Mouse (Mus musculus) heart, postnatal 14 days (tissue): ENCODE measurements around the gene Zfp14. TPM values are rescaled to one million over a fixed set of nuclear protein-coding genes. Genes with fewer than 3 reads are reported as not detected.

ENCODE experiments used
- DNase-seq, 2 experiments: peaks; one replicate each; pipeline ENCODE4 v3.0.0; 2021 to 2022
- intact Hi-C: fragments of 180-260 bp; cut with DNase I; formaldehyde crosslinking; loops from one replicate; pipeline ENCODE4 v1.15.1; 2025
- total RNA-seq, 2 experiments: library from RNA; stranded (reverse); gene quantifications; 2 replicates each; pipeline ENCODE4 v1.2.3; 2021

The Zfp14 gene
- total RNA-seq, 2 experiments from 2014 or later = 2.2 to 3.3 TPM

GRCm38 (mm10) chr7:30031379-30031778, 19.8 kb downstream of the Zfp14 start:
- DNase-seq = no peak
- intact Hi-C loops = no loop called here

GRCm38 (mm10) chr7:30030677-30031076, 20.5 kb downstream of the Zfp14 start:
- intact Hi-C loops = no loop called here

DNA sequence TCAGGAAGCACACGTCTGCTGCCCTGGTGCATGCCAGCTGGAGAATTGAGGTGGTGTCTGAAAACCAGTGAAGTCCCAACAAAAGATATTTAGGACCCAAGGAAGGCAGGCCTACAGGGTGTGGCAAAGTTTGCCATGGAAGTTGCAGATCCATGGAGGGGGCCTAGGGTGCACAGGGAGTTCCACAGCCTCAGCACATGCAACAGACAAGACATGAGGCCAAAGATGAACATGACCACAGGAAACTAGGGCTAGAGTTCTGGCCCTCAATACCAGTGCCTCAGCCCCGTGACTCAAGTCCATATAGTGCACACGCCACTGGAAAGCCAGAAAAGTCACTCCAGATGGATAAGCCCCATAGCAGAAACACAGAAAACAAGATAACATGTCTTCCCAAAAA, 22.6 kb downstream of the Zfp14 start:
- DNase-seq = no peak
- intact Hi-C loops = no loop called here

More at GRCm38 (mm10) chr7:30030677-30031076, 20.5 kb downstream of the Zfp14 start:
- no peak for DNase-seq

DNA sequence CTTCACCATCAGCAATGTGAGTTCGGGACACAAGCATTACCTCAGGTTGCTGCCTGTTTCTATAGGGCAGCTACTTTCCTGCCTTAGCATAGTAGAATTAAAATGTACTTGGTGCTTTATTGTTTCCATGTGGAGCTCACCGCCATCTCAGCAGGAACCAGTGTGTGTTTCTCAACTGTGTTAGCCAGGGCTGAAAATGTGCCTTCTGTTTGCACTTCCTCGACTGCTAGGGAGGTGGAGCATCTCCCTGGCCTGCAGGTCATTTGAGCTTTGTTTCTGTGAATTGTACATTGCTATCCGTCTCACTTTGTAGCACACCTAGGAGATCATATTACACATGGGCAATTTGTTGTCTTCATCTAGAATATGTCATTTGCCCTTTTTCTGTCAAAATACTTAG, 23.8 kb downstream of the Zfp14 start:
- intact Hi-C loops = no loop called here
- DNase-seq = no peak

DNA sequence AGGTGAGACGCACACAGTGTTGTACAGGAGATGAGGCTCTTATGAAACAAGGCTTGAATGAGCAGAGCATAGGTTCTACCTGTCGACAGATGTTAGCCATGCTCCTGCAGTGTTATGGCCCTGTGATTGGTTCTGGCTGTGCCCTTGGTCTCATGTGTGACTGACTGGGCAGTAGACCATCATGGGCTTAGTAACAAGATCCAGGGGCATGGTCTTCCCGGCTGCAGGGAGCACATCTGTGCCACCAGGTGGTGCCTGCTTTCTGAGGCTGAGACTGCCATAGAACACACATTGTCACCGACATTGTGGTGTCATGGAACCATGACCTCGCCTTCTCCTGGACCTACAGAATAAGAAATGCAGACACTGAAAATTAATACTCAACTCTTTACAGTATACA, 25.8 kb downstream of the Zfp14 start:
- intact Hi-C loops = no loop called here

GRCm38 (mm10) chr7:30023800-30024199, 27.4 kb downstream of the Zfp14 start:
- intact Hi-C loops = no loop called here
- DNase-seq = no peak

More for the DNA sequence above, 25.8 kb downstream of the Zfp14 start:
- no peak for DNase-seq

GRCm38 (mm10) chr7:30023324-30023723, 27.9 kb downstream of the Zfp14 start:
- DNase-seq = no peak
- intact Hi-C loops = no loop called here

GRCm38 (mm10) chr7:30019543-30019942, 31.6 kb downstream of the Zfp14 start:
- intact Hi-C loops = no loop called here

DNA sequence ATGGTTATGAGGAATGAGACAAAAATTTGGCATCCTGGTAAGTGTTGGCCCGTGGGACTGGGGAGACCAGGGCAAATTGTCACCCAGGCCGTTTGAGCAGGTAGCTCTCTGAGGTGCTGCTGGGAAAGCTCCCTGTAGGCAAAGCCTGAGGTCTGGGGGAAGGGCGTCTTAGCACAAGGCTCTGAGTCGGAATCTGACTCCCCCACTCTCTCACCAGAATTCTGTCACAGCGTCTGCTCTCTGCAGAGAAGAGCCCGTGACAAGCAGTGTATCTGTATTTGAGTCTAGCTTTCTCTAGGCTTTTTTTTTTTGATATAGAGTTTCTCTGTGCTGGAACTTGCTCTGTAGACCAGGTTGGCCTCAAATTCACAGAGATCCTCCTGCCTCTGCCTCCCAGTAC, 34.0 kb downstream of the Zfp14 start:
- intact Hi-C loops = no loop called here
- DNase-seq = no peak

More at GRCm38 (mm10) chr7:30019543-30019942, 31.6 kb downstream of the Zfp14 start:
- DNase-seq = no peak

GRCm38 (mm10) chr7:30012956-30013363, 38.2 kb downstream of the Zfp14 start:
- DNase-seq = peak; percentile 25 to 55
- intact Hi-C loops = loop anchor here (2.0 kb wide), 1 partner anchor 76 kb away; no protein-coding TSS in a partner anchor

GRCm38 (mm10) chr7:30010551-30011195, 40.5 kb downstream of the Zfp14 start:
- intact Hi-C loops = no loop called here
- DNase-seq = no peak

DNA sequence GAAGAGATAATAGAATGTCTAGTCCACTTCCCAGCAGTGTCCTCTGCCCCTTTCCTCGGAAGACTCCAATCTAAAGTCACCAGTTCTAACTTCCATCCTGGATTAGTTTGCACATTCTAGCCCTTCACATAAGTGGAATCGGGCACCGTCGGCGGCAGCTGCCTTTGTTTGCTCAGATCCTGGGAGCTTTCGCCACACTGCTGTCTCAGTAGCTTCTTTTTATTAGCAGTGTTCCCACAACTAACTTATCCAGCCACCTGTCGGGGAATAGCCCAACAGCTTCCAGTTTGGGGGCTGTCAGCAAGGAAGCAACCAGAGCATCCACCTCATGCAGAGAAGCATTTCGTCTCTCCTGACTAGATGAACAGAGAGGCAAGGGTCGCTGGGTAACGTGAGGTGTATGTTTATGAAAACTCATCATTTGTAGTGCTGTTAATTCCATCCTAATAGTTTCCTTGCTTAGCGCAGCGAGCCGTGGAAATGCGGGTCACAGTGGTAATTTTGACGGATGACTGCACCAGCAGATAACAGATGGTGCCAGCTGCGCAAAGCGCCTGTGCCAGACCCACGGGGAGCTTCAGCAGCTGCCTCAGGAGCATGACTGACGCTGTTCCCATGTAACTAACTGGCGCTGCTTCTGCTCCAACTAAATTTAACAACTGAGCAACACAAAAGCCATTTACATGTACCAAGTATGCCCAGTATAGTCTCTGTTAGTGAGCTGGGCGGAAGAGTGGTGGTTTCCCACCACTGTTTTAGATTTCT, 41.7 kb downstream of the Zfp14 start:
- intact Hi-C loops = no loop called here
- peak; percentile 40 to 58 for DNase-seq

DNA sequence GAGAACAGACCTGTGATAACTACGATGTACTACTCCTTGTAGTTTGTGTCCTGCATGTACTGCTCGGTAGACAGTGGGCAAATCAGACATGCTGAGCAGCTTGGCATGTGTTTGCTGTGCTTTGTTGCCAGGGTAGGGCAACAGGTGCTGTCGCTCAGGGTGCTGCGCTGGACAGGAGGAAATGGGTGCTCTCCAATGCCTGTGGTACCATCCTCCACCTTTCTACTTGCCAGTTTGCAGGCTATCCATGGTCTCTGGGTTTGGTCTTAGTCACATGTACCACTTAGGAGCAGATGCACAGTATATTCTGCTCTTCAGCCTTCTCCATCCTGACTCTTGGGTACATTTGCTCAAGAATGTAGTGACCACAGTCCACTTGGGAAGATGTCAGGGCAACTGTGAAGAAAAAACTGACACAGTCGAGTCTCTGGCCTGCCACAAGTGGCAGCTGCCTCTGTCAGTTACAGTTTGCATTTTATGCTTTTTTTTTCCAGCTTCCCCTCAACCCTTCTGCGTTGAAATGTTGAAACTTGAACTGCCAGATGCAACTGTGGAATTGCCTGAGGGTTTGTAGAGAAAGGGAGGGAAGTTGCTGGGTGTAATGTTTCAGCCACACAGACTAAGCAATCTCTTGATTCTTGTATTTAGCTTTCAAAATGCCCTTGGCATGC, 43.0 kb downstream of the Zfp14 start:
- intact Hi-C loops = no loop called here
- DNase-seq = no peak

DNA sequence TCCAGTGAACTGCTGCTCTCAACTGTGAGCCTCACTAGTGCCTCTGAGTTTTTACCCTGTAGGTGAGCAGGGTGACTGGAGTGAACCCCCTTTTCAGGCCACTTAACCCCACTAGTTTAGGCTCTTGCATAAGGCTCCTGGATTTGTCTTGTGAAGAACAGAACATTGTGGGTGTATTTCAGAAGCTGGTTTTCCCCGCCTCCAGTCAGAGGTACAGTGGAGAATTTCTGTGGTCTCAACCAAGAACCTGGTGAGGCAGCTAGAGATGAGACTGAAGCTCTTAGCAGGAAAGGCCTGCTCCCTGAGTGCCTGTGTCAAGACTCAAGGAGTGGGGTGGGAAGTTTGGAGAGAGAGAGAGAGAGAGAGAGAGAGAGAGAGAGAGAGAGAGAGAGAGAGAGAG, 43.6 kb downstream of the Zfp14 start:
- intact Hi-C loops = no loop called here
- DNase-seq = no peak

GRCm38 (mm10) chr7:30000601-30001000, 50.6 kb downstream of the Zfp14 start:
- no peak for DNase-seq
- intact Hi-C loops = no loop called here

DNA sequence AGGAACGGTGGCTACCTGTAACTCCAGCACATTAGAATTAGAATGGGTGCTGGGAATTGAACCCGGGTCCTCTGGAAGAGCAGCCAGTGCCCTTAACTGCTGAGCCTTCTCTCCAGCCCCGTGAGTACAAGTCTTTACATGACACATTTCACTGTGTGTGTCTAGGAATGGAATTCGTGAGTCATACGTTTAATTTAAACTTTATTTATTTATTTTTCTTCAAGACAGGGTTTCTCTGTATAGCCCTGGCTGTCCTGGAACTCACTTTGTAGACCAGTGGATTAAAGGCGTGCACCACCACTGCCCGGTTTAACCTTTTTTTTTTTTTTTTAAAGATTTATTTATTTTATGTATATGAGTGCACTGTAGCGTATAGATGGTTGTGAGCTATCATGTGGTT, 56.0 kb downstream of the Zfp14 start:
- DNase-seq = no peak
- intact Hi-C loops = no loop called here

DNA sequence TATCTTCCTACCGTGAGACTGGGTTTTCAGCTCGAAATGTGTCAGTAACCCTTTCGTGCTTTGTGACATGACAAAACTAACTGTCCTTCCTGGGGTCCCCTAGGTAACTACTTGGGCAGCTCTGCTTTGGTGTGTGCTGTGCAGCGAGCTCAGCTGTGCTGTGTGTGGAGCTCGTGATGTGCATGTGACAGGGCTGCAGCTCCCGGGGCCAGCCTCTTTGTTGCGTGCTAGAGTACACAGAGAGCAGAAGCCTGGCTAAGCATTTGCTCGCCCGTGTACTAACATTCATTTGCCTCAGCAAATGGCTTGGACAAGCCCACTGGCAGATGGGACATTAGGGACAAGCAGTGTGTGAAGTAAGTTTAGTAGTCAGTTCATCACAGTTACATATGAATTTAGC, 57.8 kb downstream of the Zfp14 start:
- DNase-seq = no peak
- intact Hi-C loops = no loop called here

DNA sequence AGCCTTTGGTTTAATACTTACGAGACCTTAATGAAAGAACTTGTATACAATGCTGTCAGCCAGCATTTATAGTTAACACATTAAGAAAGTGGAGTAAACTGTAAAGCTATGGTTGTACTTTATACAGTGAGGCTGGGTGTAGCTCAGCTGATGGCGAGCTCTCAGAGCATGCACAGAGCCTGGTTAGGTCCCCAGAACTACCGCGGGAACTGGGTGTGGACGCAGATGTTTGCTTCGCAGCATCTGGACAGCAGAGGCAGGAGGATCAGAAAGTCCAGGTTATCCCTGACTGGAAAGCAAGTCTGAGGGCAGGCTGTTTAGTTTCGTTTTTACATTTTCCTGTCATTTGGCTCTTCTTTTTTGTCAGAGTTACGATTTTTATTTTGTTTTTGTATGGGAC, 58.5 kb downstream of the Zfp14 start:
- no peak for DNase-seq
- intact Hi-C loops = no loop called here

- intact Hi-C loops = no loop called here
- no peak for DNase-seq
These were observed 62.1 kb downstream of the Zfp14 start for GRCm38 (mm10) chr7:29989031-29989430.

DNA sequence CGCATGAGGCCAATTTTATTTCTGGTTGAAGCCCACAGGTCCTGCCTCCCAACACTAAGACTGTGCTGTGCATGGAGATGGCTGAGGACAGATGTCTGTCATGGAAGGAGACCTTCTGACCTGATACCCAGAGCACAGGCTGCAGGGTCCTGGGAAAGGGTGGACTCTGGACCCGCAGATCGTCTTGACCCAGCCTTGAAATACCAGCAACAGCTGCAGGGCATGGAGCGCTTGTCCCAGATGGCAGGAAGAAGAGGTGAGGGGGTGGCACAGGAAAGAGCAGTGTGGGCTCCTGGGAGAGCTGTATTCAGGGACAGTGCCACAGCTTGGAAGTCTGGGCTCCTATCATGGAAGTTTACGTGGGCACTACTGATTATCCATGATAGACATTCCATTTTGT, 63.6 kb downstream of the Zfp14 start:
- intact Hi-C loops = no loop called here
- DNase-seq = no peak
